Mouse (Mus musculus): ENCODE data around the gene Ckap4.

DNA sequence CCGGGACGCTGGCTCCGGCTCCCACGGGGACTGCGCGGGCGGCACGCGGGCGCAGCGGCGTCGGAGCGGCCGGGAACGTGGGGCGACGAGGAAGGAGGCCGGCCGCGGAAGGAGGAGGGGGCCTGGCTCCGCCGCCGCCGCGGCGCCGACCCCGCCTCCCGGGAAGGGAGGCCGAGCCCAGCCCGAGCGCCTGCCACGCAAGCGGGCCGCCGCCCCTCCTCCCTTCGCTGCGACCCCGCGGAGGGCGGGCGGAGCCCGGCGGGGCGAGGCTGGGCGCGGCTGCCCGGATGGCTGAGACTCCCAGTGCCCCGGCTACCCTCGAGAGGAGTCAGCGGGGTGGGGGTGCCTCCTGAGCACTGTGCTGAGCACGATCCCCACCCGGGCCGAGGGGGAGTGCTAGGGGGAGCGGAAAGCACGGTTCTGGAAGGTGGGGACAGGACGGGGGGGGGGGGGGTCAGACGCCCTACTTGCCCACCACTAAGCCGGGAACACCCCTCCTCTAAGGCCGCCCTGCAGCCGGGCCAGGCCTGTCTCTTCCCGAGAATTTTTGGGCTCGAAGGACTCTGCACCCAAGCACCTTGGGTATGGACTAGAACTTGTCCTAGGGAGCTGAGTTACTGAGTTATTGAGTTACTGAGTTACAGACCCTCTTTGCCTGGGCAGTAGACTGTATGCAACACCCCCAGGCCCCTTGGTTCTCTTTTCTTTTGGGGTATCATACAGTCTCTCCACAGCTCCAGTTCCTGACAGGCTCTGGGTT lies at the start of gene Ckap4:
- no peak for TF ChIP-seq CTCF (IDR thresholded peaks at IDR 0.05; ENCODE audit: low read depth)
- no peak for TF ChIP-seq EP300 (optimal IDR thresholded peaks at IDR 0.05)
